Mouse (Mus musculus) CD4-positive, CD25-positive, alpha-beta regulatory T cell, adult 4 months (primary cell): ENCODE measurements around the gene Srebf1. TPM values are rescaled to one million over a fixed set of nuclear protein-coding genes. Genes with fewer than 3 reads are reported as not detected.
A peak's percentile ranks its signal among the peaks of the same experiment; 100 is the strongest.

ENCODE experiments used
- ATAC-seq: one replicate; pipeline ENCODE4 v1.8.0; 2017
- polyA plus RNA-seq, 2 experiments: library from polyadenylated mRNA; unstranded; fragments of 100-300 nt; shearing (Covaris generic); gene quantifications; one replicate each; pipeline ENCODE4 v1.2.1; 2017

The Srebf1 gene
- 10 to 100 TPM; 20.7 to 28.6 TPM for polyA plus RNA-seq

- peak; percentile 79 for ATAC-seq
These were observed at the start of gene Srebf1 for GRCm38 (mm10) chr11:60222469-60223236. Gene Srebf1 (minus strand): TSS chr11:60222581.

DNA sequence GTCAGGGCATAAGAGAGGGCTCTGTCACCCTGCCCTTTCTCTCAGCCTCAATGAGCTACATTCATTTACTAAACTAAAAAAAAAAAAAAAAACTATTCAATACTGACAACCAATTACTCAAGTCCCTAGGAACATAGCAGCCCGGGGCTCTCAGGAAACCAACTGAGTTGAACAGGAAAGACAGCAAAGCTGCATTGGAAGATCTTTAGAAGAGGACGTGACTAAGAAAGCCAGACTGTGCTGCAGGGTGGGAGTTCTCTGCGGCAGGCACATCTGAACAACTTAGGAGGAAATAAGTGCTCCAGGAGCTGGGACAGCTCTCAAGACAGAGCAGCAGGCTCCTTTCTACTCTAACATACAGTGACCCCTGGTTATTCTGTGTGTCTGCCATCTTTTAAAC, 46.2 kb upstream of the Srebf1 start:
- no peak for ATAC-seq

DNA sequence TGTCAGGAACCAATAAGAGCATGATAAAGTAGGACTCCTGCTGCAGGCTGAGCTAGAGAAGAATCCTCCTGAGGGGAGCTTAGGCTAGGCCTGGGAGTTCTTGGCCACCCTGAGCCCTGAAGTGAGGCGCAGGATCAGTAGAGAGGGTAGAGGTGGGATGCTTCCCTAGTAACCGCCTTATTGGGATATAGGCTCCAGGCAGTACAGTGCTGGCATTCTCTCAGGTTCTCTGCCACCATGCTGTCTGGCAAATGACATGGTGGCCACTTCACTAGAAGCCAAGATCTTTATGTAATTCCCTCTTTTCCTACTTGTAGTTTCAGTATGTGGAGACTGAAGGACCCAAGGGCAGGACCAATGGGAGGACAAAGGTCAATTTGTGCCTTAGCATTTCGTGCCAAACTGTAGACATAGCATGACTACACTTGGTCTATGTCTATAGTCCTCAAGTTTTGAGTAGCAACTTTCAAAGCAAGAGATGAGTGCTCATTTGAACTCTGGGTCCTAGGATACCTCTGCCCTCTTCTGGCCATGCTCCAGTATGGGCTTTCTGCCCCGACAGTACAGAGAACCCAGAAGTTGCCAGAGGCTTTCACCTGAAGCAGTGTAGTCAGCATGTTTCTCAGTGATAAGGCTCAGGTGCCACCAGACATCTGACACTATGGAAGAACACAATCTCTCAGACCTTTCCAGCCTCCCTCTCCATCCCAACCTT, 43.0 kb upstream of the Srebf1 start:
- ATAC-seq: no peak

GRCm38 (mm10) chr11:60264651-60265050, 42.3 kb upstream of the Srebf1 start:
- no peak for ATAC-seq

DNA sequence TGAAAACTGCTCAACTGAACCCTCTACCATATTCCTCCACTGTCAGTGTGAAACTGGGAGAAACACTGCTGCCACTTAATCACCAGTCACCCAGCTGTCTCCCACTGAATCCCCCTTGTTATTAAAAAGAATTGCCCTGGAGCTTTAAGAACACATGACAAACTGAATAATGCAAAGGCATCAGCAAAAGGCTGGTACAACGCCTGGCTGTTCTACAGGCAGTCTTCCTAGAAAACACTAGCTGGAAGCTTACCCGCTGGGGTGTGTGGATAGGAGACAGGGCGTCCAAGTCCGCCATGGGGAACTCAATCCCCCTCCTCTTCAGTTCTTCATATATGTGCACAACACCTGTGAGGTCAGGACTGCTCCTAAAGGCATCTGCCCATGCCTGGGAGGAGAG, 40.0 kb upstream of the Srebf1 start:
- ATAC-seq: no peak

- no peak for ATAC-seq
These were observed 38.4 kb upstream of the Srebf1 start for GRCm38 (mm10) chr11:60260743-60261142.

DNA sequence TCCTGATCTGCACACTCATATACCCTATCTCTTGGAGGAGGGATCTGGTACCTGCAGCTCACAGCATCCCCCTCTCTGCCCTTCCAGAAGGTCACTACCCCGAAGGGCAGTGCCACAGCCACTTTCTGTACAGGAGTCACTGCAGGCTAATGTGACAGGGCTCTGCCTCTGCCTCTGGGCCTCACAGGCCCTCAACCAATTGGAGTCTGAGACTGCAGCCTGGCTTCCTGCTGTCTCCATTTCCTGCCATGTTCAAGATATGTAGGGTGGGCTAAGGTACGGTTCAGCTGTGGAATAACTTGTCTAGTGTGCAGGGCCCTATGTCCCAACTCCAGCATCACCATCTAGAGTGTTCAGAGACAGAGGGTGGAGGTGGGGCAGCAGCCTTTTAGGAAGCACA, 35.3 kb upstream of the Srebf1 start:
- no peak for ATAC-seq

GRCm38 (mm10) chr11:60256713-60257112, 34.3 kb upstream of the Srebf1 start:
- ATAC-seq: no peak

DNA sequence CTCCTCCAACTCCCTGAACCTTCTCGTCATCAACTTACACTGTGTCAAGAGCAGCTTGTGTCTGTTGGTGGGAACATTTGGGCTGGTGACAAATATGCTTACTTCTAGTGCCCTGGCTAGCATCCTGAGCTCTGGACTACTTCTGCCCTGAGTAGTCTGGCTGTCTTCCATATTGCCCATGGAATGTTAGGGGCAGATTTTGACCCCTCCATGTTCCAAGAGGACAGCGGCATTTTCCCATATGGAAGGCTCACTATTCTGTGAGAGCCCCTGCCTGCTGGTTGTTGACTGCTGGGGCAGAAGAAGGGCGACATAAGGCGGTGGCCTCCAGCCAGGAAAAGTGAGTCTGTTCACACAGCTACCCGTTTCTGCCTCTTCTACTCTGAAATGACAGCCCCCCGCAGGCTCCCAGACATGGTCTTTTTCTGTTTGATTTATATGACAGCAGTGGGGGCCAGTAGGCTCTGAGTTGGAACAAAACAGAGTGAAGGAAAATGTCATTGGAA, 33.8 kb upstream of the Srebf1 start:
- no peak for ATAC-seq

DNA sequence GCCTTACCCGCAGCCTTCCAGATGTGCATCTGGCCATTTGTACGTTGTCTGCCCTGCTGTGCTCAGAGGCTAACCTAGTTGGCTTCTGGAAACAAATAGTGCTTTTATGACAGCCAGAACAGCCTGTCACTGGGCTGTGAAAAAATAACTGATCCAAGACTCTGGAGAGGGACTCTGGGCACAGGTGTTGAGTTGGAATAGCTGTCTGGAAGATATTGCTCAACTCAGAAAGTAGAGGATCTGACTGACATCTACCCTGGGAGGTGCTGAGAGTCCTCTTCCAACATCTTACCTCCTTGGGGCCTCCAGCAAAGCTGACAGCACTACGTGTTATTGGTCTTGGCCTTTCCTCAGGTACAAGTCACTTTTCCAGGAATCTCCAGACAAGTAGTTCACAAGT, 33.3 kb upstream of the Srebf1 start:
- no peak for ATAC-seq

DNA sequence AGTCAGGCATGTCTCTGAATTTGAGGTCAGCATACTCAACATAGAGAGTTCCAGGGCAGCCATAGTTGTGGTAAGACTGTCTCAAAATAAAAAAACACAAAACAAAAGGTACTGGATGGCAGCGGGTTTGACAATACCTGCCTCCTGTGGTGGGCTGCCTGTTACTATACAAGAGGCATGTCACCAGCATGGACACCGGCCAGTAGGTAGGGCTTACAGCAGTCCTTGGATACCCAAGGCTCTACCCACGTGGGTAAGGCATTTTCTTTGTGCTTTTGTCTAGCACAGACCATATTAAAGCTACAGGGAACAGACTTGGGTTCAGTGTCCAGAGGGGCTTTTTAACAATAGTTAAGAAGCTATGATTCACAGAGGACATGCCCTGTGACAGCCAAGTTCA, 32.8 kb upstream of the Srebf1 start:
- no peak for ATAC-seq

GRCm38 (mm10) chr11:60254308-60254707, 31.9 kb upstream of the Srebf1 start:
- ATAC-seq: no peak

DNA sequence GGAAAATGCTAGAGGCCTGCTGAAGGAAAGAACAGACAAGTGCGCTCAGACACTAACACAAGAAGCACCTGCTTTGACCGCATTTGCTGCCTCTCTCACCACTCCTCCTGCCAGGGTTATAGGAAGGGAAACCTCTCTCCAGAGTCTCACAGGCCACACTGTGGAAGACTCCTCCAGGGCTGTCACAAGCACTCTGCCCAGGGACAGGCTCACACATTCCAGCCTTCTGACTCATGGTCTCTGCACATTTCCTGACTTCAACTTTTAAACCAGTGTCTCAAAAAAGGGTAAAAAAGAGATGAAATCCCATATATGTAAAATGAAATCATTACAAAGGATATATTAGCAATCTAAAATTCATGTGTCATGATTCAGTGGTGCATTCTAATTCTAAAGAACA, 31.2 kb upstream of the Srebf1 start:
- no peak for ATAC-seq

GRCm38 (mm10) chr11:60250971-60251643, 28.7 kb upstream of the Srebf1 start:
- no peak for ATAC-seq

GRCm38 (mm10) chr11:60249885-60250284, 27.5 kb upstream of the Srebf1 start:
- no peak for ATAC-seq

GRCm38 (mm10) chr11:60248596-60249404, 26.4 kb upstream of the Srebf1 start:
- ATAC-seq: no peak

DNA sequence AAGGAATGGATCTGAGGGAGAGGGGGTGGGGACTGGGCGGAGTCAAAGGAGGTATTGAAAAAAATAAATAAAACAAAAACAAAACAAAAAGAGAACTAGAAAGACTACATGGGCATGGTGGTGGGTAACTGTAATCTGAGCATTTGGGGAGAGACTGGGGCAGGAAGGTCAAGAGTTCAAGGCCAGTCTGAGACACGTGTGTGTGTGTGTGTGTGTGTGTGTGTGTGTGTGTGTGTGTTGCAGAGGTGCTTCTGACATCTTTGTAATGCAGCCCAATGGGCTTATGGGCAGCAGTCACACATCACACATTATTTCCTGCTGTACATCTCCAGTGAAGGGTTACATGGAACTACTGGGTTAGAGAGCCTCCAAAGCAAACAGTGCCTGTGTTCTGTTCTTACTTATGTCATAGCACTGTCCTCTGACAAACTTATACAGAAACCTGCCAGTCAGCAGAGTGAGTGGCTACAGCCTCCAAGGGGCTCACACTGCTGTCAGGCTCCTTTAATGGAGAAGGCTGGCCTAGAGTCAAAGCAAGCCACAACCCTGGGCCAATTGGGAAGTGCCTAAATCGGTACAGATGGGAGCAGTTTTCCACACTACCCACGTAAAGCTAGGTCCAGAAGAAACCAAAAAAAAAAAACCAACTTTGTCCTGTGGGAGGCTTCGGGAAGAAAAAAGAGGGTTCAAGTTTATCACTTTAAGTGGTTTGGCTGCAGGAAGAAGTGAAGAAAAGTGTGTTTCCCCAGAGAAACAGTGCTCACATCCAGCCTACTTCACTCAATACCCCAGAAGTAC, 25.6 kb upstream of the Srebf1 start:
- no peak for ATAC-seq

DNA sequence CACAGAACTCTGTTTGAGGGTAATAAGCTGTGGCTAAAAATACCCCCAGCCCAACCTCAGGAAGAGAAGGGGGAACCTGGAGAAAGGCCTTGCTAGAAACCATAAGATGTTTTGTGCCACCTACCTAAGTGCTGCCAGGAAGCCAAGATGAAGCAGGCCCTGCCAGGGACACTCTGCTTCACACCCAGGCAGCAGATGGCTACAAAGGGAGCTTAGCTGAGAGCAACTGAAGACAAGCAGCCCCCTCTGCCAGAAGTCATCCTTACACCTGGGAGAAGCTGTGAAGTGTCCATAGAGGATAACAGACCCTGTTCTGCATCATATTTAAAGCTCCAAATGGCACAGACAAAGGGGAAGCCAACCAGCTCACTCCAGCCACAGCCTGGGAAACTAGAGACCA, 23.7 kb upstream of the Srebf1 start:
- ATAC-seq: no peak

DNA sequence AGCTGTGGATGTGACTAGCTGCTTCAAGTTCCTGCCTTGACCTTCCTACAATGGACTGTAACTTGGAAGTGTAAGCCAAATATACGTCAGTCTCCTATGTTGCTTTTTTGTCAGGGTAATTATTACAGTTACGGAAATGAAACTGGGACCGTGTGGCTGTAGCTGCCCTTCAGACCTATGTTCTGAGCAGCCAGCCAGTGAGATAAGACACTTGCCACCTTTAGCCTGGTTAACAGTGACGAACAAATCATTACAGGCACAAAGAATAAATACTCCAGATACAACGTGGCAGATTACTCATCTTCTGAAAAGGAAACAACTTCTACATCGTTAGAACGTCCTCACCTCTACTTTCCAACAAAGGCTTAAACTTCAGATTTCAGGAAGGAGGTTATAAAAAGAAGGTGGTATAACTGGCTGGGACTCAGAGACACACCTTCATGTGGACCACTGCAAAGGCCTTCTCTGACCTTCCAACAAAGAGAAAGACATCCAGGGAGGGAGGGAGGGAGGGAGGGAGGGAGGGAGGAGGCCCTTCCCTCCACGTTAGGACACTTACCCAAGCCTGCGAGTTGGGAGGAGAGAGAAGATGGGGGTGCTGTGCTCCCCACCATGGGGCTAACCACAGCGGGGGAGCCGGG, 22.2 kb upstream of the Srebf1 start:
- ATAC-seq: no peak

GRCm38 (mm10) chr11:60240509-60240908, 18.1 kb upstream of the Srebf1 start:
- no peak for ATAC-seq

DNA sequence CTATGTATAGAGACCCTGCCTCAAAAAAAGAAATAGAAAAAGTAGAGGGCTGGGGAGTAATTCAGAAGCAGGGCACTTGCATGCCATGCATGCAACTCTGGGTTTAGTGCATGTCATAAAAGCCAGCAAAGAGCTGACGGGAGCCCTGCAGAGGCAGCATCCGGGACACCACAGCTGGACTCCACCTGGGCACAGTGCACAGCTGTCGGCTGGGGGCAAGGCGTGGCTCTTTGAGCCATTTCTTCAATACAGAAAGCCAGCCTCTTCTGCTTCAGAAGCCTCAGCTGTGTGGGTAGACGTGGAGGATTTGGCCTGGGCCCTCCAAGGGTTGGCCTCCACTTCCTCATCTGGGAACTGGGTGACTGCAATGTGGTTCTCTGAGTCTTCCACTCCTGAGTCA, 13.0 kb upstream of the Srebf1 start:
- ATAC-seq: no peak
